Mouse (Mus musculus) thymus, postnatal 4 days (tissue): ENCODE measurements around the gene Gsn.
A peak's percentile ranks its signal among the peaks of the same experiment; 100 is the strongest.

ENCODE experiments used
- DNase-seq: peaks from one replicate; pipeline ENCODE4 v3.0.0; 2021

The Gsn gene

DNA sequence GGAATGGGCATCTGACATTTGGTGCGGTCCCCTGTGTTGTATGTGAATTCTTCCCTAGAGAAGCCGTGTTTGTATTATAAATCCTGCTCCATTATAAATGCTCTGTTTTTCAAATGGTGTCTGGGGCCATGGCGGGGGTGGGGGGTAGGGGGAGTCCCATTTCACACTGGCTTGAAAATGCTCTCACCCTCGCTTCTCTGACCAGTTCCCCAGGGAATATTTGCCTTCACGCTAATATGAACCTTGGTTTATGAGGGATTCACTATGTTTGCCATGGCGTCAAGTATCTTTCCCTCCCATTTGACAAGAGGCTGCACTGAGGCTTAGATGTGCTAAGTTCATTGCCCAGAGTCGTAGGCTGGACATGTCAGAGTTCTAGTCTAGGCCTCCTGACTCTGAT is 718 bp upstream of the Gsn start:
- no peak for DNase-seq

DNA sequence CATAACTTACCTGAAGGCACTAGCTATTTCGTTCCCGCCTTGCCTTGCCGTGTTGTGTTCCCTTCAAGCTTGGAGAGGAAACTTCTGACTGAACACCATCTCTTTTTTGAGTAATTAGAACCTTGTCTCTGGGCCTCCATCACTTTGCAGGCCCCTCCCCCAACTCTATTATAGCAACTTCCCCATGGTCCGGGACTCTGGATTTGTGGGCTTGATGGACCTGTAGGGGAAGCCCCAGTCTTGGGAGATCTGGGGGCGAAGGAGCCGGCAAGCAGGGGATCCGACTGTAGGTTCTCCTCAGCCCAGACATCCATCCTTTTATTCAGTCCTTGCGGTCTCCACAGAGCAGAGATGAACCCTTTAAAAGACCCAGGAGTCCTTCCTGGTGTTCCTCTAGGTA is 752 bp downstream of the Gsn start:
- no peak for DNase-seq

DNA sequence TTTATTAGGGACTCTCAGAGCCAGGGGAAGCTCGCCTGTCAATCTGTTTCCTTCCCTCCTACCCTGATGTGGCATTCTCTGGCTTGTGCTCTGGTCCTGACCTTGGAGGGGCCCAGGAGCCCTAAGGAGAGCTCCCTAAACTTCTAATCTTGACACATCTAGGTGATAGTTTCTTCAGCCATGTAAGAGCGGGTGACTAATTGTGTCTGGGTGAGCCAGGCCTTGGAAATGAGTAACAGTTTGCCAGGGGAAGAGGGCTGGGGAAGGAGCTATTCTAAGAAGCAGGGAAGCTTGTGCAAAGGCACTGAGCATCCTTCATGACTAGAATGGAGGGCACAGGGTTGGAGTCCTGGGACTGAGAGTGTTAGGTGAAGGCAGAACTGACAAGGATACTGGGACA is 1.7 kb downstream of the Gsn start:
- DNase-seq: no peak

DNA sequence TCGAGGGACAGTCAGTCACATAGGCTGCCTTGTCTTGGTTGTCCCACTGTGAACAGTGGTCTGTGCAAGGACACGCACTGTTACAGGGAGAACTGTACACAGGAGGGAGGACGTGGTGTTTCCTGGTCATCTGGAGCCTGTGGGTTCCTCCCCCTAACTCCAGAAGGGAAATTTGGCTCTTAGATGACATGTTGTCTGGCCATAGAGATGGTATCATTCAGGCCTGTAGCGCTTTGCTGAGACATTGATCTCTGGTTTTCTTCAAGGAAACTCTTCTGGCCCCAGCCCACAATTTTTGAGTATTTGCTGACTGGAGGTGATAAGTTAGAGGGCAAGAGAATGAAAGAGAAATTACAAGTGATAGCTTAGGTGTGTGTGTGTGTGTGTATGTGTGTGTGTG is 2.4 kb downstream of the Gsn start:
- DNase-seq: no peak

DNA sequence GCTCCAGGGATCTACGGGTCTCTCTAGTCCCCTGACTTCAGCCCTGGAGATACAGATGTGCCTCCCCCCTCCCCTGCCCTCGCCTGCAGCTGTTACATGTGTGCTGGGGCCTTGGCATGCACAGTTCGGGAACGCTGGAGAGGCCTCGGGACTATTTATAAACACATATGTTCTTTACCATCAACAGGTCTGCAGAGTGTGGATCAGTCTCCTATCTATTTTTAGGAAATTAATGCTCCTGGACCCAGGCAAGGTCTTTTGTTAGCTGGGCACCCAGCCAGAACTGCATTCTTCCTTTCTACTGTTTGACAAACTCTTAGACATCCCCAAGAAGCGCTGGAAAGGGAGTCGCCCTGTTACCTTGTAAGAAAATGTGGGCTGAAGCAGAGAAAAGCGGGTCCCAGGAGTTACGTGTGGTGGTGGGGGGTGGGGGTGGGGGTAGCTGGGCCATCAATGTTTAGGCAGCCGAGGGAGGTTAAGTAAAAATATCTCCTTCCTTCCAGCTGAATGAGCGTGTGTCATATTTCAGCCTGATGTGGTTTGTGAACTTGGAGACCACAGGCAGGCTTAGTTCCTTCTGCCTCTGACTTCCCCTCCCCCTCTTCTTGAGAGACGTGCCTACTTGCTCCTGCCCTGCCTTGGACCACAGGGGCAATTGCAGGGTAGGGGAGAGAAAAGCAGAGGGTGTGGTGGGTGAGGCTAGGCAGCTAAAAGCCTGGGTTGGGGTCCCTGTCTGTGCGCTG is 3.3 kb downstream of the Gsn start:
- peak; percentile 54 for DNase-seq

DNA sequence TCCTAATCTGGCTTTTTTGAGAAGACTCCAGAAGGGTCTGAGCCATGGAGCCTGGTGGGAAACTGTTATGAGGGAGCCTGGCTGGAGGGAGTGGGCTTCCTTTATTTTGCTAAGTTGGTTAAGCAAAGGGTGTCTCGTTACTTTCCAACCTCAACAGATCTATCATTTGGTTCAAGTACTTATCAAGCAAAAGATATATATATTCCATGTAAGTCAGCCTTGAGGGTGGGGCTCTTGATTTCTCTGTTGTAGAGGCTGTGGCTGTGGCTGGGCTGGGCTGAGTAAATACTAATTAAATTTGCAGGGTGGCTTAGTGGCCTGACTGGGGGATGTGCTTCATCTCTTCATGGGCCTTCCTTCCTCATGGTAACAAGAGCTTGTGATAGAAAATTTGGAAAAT is 4.1 kb downstream of the Gsn start:
- no peak for DNase-seq

DNA sequence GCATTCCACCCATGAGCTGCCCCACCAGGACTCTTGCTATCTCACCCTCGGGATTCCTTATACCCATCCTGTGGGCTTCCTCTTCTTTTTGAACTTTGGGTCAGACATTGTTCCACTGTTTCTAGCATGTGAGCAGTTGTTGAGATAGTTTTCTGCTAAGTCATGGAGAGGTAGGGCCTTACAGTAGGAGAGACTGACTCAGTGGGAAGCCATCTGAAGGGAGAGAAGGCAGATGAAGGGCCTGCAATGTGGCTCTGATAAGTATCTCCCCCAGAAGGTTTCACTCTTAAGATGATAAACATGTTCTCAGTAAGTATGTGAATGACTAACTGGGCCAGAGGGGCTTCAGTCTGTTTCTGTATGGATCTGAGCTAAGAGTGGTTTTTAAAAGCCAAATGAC is 7.9 kb downstream of the Gsn start:
- no peak for DNase-seq

DNA sequence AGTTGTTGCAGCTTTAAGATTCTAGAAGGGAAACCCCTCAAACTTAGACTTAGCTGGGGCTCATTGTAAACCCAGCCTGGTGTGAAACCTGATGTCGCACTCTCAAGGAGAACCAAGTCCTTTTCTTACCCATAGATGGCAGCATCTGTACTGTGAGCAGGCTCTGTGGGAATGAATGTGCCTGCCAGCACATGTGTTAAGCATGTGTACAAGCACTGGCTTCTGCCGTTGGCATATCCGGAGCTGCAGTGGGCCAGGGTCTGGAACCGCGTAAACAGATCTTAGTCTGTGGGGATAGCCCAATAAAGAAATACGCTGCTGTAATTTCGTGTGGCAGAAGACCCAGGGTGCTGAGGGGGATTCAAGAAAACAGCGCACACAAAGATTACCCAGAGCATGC is 9.1 kb downstream of the Gsn start:
- peak; percentile 65 for DNase-seq

DNA sequence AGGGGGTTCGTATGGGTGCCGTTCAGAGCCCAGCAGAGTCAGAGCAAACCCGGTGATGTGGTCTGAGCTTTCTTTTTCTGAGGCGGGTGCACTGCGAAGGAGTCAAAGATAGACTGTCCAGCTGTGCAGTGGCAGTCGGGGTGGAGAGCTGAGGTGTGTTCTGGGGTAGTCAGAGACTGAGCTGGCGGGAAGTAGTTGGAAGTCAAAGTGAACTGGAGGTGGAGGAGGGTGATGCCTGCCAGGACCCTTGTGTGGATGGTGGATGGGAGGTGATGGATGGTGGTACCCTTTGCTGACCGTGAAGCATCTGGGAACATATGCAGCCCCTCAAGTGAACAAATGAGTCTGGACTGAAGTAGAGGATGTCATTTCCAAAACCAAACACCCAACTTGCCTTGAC is 9.6 kb downstream of the Gsn start:
- DNase-seq: no peak

DNA sequence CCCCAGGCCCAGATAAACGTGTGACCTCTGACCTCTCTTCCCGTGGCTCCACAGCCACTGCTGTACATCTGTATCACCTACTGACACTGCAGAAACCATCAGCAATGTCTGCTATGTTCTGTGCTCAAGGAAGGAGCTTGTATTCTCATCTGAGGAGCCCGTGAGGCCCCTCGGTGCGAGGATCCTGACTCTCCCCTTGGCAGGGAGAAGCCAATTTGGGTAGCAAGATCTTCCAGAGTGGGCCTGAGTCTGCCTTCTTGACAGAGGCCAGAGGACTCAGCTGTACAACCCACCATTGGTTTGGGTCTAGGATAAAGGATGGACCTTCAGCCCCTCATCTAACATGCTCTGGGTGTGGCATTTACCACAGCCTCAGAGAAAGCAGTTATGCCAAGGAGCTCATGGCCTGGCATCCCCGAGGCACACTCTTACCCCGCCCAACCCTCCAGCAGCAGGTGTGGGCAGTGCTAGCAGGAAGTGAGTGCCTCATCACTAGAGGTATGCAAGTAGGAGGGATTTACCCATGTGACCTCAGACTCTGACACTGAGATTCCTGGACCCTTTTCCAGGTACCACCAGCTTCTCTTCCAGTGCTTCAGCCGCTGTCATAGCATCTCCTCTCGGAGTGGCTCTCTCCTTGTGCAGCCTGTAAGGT is 10.2 kb downstream of the Gsn start:
- DNase-seq: no peak

DNA sequence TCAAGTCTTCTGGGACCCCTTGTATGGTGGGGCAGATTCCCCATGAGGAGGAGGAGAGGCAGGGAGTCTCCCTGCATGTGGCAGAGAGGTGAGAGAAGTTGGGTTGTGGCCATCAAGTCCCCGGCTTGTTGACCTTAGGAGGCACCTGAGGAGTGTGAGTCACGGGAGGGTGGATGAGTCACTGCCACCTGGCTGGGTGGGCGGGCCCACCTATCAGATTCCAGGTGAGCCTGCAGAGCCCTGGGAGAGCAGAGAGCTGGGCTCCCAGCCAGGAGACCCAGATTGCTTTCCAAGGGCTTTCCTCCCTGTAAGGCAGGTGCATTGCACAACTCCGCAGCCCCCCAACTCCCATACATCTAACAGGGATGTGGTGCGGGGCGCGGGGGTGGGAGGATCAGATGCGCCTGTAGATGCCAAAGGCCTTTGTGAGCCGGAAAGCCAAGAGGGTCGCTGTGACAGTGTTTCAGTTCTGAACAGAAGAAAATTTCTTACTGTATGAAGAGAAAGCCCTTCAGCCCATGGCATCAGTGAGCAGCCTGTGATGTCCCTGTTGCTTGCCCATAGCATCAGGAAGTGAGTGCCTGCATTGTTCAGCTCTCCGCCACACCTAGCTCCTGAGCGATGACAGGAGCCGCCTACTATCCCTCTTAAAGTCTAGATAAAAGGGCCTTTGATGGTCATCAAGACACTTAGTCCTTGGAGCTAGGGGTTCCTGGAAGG is 11.1 kb downstream of the Gsn start:
- DNase-seq: no peak

DNA sequence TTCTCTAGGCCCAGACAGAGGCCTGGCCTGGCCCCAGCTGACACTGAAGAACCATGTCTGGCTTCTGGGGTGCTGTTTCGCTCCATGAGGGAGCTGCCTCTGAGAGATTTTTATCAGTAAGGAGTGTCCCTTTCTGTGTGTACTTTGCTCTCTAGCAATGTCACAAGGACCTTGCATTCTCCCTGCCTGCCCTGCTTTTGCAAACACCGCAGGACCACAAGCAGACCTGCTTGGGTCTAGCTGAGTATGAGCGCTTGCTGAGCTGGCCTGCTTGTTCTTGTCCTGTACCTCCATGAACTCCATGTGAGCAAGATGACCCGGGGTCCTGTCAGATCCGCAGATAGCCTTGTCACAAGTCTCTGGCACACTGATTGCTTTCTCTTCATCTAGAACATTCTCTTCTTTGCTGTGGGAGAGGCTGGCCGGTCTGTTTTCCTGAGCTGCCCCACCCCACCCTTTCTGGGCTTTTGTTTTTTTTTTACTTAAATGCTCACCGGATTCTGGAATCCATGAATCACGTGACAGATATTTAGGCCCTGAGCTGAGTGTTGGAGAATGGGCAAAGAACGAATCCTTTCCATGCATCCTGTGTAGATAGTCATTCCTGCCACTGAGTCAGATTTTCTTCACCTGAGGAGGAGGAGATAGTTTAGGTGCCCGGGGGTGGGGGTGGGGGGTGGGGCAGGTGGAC is 11.8 kb downstream of the Gsn start:
- DNase-seq: no peak

DNA sequence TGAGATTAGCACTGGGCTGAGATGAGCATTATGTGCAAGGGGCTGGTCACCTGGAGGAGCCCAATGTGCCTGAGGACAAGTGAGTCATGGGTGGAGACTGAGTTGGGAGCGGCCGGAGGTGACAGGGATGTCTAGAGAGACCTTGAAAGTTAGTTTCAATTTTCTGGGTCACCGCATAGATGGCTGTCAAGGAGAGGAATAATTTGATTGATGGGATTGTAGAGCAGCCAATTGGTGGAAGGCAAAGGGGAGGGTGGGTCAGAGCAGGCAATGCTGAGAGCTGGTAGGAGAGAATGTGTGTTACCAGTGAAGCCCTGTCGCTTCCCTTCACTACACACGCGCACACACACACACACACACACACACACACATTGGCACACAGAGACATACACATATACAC is 13.0 kb downstream of the Gsn start:
- no peak for DNase-seq

DNA sequence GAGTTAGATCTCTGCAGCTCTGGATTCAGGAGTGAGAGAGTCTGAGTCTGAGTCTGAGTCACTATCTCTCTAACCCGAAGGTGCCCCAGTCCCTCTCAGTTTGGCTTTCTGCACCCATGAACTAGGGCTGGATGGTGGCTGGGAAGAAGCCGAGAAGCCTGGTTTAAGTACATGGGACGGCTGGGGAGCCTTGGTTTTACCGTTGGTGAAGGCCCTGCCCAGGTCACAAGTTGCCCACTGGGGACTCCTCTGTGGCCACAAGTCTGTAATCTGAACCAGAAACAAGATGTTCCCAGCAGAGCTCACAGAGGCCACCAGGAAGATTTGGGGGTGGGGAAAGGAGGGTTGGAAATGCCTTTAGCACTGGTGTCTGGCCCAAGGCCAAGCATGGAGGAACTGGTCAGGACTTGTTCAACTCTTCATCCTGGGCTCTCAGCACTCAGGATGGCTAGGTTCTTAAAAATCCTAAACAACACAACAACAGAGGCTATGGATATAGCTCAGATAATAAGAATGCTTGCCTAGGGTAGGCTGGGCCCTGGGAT is 13.6 kb downstream of the Gsn start:
- DNase-seq: no peak

DNA sequence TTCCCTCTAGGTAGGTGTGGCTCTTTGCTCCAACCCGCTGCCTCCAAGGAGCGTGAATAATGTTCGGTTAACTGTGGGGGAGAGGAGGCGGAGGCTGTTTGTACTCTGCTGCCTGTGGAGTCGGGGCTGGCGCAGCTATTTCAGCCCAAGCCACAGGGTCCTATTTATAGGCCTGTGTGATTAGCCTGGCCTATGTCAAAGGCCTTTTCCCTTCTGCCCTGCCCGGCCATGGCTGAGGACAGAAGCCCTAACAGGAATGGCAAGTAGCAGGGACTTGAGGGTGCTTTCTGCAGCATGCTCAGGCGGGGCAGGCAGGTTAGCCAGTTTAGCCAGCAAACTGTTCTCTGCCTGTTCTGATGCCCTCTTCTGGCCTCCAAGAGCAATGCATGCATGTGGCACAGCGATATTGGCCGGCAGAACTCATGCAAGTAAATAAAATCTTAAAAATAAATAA is 14.4 kb downstream of the Gsn start:
- peak; percentile 73 for DNase-seq

DNA sequence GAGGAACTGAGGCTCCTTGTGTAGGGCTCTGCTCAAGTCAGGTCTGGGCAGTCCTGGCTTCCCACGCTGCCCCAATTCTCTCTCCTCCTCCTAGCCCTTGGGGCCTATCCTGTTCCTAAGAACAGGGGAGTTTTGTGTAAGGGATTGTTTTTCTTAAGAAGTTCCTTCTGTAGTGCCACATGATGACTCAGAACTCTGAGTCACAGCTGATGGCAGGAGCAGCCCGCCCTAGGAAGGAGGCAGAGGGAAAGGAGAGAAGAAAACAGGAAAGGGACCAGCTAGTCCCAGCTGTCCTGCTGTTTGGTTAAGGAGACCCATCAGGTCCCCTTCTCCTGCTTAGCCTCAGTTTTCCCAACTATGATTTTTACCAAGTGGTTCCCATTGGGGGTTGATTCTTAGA is 15.6 kb downstream of the Gsn start:
- no peak for DNase-seq

DNA sequence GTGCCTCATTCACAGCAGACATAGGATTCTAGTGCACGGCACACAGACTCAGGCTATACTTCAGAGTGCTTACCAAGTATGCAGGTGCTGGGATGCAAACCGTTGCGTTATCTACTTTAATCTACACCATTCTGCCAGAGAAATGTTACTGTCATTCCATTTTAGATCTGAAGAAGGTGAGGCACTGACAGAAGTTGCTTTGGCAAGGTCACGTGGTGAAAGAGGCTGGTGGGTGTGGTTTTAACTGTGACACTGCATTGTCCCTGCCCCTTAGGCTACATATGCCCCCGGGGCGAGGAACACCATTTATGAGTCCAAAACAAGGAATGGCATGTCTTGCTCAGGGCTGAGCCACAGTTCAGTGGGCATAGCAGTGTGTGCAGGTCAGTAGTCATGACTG is 16.7 kb downstream of the Gsn start:
- peak; percentile 46 for DNase-seq

DNA sequence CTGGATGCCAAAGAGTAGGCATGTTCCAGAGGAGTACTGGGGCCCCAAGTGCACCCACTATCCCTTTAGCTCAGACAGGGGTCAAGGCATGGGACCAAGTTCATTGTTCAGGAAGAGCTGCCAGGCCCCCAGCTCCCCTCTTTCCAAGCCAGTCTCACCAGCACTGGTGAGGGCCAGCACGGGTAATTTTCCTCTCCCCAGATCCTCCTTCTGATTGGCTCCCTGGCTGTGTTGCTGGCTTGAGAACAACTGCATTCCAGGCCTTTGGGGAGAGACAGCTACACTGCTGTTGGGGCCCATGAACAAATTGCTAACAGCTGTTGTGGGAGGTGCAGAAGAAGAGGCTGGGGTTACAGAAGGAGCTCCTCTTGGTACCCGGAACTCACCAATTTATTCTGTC is 17.4 kb downstream of the Gsn start:
- DNase-seq: no peak

DNA sequence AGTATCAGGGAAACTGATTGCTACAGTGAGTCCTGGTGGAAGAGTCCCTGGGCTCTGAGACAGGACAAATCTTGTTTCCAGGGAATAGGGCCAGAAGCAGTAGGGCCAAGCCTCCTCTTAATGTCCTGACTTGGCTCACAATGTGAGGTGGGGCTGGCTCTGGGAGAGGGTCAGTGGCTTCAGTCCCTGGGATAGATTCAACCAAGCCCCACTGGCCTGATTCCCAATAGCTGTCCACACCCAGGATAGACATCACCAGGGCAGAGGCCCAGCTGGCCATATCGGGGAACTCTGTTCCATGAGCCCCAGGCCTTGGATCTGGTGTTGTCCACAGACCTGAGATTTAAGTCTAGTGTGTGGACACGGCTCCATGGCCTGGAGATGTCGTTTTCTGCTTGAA is 21.5 kb downstream of the Gsn start:
- DNase-seq: no peak

DNA sequence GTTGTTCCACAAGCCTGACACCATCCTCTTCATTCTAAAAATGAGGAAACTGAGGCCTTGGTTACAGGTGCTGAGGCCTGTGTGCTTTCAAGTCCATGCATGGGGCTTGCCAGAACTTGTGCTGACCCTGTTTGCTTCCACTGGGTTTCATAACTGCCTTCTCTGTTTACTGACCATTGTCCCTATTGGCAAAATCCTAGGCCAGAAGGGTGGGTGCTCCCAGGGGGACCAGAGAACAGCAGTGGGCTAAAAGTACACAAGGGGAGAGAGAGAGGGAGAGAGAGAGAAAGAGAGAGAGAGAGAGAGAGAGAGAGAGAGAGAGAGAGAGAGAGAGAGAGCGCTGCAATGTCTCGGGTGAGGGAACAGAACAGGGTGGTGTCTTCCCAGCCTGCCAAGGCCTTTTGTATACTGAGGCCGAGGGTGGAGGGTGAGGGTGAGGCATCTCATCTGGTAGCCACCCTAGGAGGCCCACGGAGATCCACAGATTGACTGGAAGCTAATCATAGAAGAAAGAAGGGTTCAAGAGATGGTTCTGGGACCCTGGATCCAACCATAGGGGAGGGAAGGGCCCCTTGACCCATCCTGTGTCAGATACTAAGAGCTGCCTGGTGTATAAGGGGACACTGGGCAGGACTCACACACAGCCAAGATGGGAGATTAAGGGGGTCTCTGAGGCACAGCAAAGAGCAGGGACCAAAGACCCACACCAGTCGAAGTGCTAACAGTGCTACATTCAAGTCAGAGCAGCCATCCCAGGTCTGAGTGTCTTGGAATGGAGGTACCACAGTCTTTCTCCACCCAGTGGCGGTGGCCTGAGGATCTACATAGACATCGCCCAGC is 22.4 kb downstream of the Gsn start:
- no peak for DNase-seq

DNA sequence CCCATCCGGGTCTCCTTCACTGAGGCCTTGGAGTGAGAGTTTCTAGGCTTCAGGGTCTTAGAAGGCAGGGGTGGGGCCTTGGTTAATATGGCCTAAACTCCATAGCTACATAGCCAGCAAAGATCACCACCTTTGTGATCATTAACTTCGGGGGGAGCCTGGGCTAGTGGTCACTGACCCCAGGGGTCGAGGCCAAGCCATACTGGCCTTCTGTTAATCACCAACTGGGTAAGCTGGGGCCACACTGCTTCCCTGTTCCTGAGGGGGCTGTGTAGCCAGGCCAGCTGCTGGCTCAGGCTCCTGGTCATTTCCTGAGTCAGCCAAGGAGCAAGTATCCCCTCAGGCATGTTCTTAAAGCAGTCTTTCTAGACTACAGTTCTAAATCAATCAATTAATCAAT is 23.8 kb downstream of the Gsn start:
- no peak for DNase-seq

DNA sequence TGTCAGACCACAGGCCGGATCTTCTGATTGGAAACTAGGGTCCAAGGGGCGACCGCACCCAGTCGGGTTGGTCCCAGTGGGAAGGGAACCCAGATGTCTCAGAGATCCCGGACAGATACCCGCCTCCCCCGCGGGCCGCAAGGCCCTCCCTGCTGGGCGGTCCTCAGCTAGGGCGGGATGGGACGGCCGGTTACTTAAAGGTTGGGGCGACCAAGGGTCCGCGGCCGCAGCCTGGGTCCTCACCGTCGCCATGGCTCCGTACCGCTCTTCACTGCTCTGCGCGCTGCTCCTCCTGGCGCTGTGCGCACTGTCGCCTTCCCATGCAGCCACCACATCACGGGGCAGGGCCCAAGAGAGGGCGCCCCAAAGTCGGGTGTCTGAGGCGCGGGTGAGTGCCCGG is 26.0 kb downstream of the Gsn start:
- peak; percentile 67 for DNase-seq
